Mouse (Mus musculus) regulatory T cell (primary cell): ENCODE measurements at regions not wholly inside any gene's neighbourhood (a gene's known extent, or its start where the extent isn't known, plus 50 kb on each side); places are given as distances from the start of the nearest gene placed in this dataset.
"Not testable (repeated sequence)": the region's sequence is repeated elsewhere in the genome, so short reads cannot be mapped to it uniquely, and the experiment has no call there.

Source experiments
- in situ Hi-C: fragments of 300-600 bp; cut with MboI, MseI; formaldehyde crosslinking; loops from one replicate; pipeline ENCODE4 v1.15.1; 2025; ENCODE audit warnings: high pct_unique_total_duplicates

DNA sequence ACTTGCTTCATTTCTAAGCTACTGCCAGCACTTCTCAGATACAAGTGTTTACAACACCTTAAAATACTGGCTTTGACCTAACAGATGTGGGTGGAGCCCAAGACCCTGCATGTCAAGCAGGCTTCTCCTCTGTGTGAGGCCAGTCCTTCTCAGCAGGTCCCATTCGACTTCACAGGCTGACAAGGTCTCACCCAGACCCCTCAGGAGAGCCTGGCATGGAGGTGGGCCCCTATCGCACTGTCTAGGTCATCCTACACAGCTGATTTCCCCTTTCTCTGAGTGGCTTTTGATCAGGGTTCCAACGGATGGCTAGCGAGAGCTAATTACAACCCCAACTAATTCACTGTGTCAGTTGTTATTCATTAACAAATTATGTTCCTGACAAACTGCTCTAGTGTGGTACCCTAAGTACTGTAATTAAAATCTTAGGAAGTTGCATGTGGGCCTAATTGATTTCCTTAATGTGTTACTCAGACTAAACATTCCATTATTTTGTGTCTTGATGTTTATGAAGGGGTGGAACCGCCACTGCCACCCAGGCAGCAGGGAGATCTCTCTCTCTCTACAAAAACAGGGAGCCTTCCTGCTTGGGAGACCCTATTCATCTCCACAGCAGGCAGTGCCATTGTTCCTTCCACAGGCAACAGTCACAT is 73.4 kb upstream of the Rad23b start:
- in situ Hi-C loops, result no loop called here

DNA sequence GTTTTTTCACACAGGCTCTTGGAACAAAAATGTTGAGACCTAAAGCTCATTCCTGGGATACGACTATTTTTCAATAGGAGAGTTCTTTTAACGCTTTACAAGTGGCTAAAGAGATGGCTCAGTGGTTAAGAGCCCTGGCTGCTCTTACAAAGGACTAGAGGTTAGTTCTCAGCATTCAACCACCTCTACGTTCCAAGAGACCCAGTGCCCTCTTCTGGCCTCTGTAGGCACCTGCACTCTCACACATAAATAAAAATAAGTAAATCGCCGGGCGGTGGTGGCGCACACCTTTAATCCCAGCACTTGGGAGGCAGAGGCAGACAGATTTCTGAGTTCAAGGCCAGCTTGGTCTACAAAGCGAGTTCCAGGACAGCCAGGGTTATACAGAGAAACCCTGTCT is 70.5 kb upstream of the Rad23b start:
- in situ Hi-C loops, result not testable (repeated sequence)

DNA sequence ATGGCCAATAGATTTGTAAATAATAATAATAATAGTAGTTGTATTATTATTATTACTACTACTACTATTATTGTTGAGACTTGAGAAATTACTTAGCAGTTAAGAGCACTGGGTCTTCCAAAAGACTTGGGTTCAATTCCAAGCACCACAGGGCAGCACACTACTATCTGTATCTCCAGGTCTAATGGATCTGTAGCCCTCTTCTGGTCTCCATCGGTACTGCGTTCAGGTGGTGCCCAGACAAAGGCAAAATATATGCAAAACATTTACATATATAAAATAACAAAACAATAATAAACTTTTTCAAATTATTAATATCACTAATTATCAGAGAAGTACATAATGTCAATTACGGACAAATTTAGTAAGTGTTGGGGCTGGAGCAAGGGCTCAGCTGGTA is 69.1 kb upstream of the Rad23b start:
- in situ Hi-C loops, result no loop called here

DNA sequence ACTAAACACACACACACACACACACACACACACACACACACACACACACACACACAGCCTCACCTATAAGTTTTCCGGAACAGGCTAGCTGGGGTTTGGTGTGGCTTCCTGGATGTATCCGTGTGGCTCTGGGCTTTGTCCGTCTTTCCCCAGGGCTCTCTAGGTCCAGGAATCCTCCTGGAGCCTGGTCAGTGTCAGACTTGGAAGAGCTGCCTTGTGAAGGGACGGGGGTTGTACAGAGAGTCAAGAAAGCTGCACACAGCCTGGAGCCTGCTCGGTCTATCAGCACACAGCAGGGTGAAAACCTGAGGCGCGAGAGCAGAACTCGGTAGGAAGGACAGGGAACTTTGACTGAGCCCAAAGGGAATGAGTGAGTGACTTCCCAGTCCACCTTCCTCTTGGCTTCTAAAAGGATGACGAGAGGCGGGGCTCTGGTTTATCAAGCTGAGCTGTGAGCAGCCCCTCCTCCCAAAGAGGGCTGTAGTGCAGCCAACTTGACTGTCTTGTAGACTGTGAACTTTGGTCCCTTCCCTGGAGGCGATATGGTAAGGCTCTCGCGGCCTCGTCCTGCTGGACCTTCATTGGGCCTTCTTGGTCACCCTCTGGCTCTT is 68.3 kb upstream of the Rad23b start:
- in situ Hi-C loops, result no loop called here

DNA sequence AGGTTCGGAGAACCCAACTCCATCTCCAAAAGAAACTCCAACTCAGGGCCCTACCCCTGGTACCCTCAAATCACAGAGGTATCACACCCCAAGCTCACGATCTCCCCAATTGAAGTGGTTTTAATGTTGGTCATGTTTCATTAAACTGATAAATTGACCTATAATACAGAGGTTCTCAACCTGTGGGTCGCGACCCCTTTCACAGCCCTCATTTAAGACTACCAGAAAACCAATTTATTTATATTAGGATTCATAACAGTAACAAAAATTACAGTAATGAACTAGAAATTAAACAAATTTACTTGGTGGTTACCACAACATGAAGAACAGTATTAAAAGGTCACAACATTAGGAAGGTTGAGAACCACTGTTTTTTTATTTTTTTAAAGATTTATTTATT is 67.4 kb upstream of the Rad23b start:
- in situ Hi-C loops, result no loop called here

DNA sequence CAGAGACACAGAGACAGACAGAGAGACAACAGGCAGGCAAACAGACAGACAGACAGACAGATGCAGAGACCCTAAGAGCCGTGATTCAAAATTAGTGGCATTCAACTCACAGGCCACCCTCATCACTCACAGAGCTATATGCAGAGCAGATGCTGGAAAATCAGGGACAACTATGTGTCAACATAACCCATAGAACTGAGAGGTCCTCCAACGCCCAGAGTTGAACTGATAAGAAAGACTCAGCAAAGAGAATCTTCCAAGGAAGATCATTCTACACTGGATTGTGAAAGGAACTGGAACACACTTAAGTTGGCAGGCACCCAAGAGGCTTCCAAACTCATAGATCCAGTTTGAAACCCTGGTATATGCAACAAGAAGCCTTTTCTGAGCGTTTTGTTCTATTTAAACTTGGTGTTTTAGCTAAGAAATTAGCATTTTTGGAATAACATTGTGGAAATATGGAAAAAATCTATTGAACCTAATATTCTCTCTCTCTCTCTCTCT is 65.1 kb upstream of the Rad23b start:
- in situ Hi-C loops, result no loop called here

DNA sequence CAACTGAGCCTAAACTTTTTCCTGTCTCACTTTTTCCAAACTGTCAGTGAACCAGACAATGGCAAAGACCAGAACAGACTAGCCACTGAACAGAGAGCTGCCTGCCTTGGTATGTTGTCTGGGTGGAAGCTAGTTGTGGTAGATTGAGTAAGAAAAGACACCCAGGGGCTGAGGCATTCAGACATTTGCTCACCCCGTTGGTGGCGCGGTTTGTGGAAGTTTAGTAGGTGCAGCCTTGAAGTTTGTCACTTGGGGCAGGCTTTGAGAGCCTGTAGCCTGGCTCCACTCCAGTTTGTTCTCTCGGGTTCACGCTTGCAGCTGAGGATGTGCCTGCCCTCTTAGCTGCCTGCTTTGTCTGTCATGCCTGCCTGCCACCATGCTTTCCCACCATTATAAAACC is 64.2 kb upstream of the Rad23b start:
- in situ Hi-C loops, result no loop called here

DNA sequence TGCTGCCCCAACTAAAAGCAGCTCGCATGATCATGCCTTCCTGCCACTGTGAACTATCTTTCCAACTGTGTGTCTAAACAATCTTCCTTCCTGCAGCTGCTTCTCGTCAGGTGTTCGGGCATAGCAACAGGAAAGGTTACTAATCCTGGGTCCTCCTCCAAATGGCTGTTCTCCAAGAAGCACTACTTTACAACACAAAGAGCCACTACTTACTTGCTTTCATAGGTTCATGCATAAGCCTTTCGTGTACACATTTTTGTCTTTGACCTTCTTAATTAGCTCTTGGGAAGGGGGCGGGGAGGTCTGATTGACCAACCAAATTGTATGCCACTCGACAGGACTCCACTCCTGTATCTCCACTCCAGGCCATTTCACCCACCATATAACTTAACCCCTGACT is 61.4 kb upstream of the Rad23b start:
- in situ Hi-C loops, result no loop called here

DNA sequence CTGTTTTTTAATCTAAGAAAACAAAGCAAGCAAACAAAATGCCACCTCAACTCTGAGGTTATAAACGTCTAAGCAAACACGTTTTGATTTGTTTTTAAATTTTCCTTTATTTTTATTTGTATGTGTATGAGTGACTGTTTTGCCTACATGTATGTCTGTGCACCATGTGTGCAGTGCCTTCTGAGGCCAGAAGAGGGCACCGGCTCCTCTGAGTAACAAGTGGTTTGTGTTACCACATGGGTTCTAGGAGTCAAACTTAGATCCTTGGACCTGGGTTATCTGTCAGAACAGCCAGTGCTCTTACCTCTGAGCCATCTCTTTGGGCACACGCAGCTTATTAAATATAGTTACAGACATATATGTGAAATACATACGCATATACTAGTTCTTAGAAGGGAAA is 57.6 kb upstream of the Rad23b start:
- in situ Hi-C loops, result no loop called here

DNA sequence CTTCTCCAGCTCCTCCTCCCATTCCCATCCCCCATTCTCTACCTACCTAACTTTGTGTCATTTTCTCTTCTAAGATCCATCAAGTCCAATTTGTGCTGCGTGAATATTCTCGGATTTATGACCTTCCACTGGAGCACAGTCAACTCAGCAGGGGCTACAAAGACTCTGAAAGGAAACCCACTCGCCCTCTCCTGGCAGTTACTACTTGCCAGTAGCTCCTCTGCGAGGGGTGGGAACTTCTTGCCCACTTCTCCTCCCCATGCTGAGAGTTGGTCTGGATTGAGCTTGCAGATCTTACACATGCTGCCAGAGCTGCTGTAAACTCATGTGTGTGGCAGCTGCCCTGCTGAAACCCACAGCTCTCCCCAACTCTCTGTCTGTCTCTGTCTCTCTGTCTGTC is 57.1 kb upstream of the Rad23b start:
- in situ Hi-C loops, result no loop called here

DNA sequence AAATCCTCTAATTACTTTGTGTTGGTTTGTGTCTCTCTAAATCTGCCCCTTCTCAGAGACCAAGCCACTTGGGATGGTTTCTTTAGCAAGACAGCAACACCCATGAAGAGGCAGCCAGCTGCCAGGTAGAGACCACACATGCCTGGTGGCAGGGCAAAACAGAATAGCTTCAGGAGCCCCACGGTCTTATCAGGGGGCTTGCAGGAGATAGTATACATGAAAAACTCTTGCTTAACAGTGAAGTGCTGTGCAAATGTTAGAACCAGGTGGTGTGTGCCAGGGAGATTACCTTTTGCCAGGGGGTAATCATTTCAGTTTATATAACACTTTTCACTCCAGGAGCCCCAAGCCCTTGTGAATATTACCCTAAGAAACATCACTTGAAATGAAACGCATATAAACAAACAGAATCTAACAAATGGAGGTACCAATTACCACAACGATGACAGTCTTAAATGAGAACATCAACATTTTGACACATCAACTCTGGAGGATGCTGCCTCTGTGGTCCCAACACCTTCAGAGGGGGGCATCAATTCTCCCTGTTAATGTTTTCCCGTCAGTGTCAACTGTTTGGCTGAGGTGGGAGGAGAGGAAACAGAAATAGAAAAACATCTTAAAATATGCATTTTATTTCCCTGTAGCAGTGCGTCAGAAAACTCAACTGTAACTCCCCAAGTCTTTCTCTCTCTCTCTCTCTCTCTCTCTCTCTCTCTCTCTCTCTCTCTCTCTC is 56.3 kb upstream of the Rad23b start:
- in situ Hi-C loops, result no loop called here

DNA sequence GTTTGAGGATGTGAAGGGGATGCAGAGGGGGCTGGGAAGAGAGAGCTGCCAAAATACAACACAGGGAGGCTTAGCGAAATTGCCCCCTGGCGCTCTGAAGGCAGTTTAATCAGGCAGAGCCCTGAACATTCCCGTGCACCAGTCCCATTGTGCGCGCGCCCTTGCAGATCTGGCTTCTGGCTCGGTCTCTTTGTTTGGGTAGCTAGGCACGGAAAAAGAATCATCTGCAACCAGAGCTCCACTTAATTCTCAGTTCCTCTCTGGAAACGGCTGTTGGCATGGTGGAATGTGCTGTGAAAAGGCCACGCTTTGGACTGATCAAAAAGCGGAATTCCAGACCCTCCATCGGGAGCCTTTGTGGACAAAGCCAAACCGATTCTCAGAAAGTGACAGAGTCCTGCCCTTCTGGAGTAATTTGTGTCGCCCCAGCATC is 55.6 kb upstream of the Rad23b start:
- in situ Hi-C loops, result no loop called here

DNA sequence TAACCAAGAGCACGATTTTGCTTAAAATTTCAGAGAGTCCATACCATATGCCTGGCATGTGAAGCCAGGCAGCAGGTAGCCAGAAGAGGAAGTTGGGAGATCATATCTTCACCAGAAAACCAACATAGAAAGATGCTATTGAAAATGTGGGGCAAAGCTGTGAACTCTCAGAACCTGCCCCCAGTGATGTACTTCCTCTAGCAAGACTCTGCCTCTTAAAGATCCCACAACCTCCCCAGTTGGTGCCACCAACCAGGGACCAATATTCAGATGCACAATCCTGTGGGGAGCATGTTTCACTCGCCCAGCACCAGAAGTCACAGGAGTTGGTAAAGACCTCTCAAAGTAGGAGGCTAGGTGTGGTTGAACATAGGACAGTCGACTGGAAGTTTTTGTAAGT is 52.0 kb upstream of the Rad23b start:
- in situ Hi-C loops, result no loop called here
